Mouse (Mus musculus): ENCODE measurements around the gene Epha6.
"Not testable (repeated sequence)": the region's sequence is repeated elsewhere in the genome, so short reads cannot be mapped to it uniquely, and the experiment has no call there.

The Epha6 gene

DNA sequence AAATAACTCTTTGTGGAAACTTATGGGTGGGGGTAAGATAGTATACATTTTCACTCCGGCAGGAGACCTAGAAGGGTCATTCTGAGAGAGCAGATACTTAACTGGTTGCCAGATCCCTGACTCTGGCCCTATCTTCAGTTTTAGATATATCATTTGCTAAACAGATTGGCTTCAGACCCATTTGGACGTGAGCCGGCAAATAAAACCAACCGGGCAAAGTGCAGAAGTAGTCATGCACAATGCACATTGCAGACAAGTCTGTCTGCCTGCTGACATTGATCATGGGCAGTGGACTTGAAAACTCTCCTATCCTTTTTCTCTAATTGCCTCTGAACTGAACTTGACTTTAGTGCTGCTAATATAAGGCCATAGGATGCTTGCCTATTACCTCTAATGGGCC is 681.6 kb downstream of the Epha6 start:
- no peak for DNase-seq (ENCODE audit: low spot score in 2 of 2)

DNA sequence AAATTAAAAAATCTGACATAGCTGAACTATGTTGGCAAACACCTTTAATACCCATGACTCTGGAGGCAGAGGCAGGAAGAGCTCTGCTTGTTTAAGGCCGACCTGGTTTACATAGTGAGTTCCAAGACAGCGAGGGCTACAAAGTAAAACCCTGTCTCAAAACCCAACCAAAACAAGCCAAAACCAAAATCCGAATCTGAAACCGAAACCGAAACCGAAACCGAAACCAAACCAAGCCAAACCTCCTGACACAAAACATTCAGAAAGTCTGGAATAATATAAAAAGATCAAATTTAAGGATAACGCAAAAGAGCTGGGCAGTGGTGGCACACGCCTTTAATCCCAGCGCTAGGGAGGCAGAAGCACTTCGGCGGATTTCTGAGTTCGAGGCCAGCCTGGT is 725.3 kb downstream of the Epha6 start:
- DNase-seq (ENCODE audit: low spot score in 2 of 2): no peak

DNA sequence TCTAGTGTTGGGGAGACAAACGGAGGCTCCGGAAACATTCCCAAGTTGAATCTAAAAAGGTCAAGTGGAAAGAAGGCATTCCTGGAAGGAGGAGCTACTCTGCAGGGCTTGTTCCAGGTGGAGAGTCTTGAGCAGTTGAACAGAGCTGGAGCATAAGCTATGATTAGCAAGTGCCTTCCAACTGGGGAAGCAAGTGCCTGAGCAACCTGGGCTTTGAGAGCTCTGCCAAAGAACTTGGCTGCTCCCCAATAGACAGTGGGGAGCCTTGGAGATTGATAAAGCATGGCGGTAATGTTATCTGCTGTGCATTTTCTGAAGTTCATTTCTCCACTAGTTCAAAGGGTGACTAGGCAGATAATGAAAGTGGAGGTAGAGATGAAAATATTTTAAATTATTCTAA is 733.5 kb downstream of the Epha6 start:
- no peak for DNase-seq (ENCODE audit: low spot score in 2 of 2)

DNA sequence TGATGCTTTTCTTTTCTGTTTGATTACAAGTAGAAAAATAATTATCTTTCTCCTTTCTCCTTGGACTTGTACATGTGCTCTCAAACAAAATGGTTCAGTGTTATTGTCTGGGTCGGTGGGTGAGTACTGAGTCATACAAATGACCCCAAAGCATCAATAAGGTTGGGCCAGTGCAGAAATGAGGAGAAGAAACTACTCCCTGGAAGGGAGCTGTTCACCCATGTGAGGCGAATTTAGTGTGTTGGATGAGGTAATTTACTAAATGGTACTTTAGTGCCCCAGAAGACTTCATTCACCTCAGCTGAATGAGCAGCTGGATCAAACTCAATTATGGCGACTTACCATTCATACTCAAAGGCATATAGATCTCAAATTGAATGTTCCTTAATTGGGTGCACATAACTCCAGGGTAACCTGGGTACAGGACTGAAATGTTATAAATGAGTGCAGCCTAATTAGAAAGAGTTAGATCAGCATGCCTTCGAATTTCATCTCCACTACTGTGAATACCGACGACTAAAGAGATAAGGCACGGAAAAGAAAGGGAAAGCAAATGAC is 751.1 kb downstream of the Epha6 start:
- DNase-seq (ENCODE audit: low spot score in 2 of 2): no peak

DNA sequence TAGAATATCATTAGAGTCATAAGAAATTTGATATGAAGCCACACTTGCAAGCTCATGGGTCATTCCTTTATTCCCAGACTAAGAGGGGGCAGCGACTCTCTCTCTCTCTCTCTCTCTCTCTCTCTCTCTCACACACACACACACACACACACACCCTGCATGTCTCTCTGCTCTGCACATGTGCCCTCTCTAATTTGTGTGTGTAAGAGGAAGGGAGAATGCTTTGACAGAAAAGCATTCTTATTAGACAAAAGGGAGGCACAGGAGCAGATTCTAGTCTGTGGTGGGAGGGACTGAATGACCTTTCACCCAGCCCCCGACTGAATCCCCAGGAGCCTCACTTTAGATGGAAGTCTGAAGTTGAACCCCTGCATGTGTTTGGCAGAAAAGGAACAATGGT is 752.6 kb downstream of the Epha6 start:
- no peak for DNase-seq (ENCODE audit: low spot score in 2 of 2)

DNA sequence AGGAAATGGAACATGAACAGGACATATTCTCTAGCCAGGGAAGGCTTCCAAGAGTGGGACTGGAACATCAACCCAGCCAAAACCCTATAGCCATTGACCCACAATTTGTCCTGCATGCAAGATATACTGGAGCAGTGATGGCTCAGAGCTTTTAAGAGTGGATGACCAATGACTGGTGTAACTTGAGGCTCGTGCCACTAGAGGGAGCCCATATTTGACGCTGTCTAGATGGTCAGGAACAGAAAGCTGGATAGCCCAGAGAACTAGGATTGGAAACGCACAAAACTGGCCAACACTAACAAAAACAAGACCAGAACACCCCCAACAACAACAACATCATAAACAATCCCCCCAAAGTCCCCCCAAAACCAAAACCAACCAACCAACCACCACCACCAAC is 758.8 kb downstream of the Epha6 start:
- no peak for DNase-seq (ENCODE audit: low spot score in 2 of 2)

DNA sequence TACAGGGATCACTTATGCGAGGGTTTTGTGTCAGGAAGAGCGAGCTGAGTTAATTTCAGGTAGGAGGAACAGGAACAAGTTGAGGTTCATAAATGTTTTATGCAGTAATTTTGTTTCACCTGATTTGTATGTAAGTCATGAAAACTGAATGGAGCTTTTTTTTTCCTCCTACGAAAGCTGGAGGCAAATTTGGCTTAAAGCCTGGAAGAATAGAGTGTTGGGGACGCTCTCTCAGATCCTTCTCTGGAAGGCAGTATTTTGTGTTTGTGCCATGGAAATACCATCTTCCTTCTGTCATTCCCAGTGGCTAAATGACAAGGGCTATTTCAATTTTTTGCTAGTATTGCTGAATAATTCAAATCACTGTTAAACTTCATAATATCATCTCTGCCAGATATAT is 768.6 kb downstream of the Epha6 start:
- DNase-seq (ENCODE audit: low spot score in 2 of 2): no peak

DNA sequence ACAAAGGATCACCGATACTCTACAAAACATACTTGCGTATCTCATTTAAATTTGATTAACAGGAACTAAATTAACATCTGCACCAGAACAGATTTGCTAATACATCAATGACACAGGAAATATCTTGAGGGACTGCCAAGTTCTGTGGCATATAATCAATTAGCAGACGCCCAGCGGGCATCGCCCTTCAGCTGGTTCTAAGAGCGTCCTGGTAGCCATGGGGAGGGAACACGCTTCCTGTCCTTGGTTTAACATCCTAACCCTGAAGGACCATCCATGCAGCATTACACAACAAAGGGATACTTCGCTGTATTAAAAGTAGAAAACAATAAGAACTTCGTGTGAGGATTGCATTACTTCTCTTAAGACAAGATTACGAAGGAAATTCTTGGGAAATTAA is 769.0 kb downstream of the Epha6 start:
- DNase-seq (ENCODE audit: low spot score in 2 of 2): no peak

DNA sequence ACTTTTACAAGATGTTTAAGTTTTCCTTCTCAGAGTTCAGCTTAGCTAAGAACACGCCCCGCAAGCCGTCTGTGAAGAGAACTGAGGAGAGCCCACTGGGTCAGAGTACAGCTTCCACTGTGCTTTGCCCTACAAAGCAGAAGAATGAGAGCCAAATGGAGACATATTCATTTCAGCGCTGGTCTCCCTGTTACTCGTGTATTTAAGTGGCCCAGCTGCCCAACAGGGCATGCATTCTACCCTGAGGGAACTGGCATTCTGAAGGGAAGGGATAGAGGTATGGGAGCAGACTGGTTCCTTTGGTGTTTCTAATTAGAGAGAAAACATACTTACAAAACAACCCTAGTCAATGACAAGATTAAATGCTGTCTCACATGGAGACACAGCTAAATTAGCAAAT is 772.9 kb downstream of the Epha6 start:
- DNase-seq (ENCODE audit: low spot score in 2 of 2): no peak

DNA sequence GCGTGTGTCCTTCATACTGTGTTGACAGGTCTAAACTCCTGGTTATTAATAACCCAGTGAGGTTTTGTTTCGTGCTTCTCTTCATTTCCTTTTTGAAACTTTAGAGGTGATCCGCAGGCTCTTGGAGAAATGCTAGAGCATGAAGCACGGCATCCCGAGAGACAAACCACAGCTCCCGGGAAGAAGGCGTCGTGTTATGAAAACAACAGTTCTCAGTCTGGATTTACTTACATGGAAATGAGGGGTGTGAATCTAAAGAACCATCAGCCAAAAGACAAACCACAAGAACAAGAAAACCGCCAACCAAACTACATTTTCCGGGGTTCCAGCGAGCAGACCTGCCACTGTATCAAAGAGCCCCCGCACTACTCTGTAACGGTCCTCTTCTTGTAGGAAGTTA is 775.7 kb downstream of the Epha6 start:
- no peak for DNase-seq (ENCODE audit: low spot score in 2 of 2)

DNA sequence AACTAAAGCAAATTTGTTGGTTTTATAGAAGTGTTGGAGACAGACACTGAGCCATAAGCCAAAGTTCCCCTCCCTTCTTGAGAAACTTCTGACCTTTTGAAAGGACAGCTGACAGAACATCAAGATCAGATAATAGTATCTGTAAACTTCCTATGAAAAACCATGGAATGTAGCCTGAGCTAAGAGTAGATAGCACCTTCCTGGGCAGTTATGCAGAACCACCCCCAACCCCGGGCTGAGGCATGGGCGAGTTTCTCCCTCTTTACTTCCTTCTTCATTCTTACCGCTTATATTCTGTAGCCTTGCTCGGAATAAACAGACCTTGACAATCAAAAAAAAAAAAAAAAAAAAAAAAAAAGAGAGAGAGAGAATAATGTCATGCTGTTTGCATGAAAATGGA is 805.5 kb downstream of the Epha6 start:
- DNase-seq (ENCODE audit: low spot score in 2 of 2): not testable (repeated sequence)

DNA sequence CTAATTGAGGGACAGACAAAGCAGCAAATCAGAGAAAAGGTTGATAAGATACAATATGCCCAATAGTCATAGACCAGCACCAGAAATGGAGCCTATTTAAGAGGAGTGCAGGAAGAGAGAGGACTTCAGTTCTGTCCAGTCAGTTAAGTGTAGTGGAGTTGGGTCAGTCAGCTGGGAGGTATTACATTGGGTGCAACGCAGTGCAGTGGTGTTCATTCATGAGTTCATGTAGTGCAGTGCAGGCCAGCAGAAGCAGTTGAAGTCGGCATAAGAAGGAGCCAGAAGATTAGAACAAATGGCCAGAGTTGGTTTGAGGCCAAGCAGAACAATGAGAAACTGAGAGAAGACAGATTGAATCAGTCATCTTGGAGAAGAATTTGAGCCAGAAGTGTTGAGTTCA is 833.0 kb downstream of the Epha6 start:
- no peak for DNase-seq (ENCODE audit: low spot score in 2 of 2)

DNA sequence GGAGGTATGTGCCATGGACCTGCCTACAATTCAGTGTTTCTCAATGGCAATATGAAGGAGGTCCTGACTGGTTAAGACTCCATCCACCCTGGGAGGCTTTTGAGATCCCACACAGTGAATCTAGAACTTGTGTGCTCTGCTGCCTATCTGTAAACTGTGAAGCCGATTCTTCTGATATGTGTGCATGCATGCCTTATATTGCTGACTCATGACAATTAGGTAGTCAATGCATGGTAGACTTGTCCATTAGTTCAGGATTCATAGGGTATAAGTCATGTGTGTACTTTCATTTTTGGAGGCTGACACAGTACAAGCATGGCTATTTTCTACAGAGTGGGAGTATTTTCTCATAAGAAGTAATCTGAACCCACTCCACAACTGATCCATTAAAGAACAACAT is 834.9 kb downstream of the Epha6 start:
- DNase-seq (ENCODE audit: low spot score in 2 of 2): no peak

DNA sequence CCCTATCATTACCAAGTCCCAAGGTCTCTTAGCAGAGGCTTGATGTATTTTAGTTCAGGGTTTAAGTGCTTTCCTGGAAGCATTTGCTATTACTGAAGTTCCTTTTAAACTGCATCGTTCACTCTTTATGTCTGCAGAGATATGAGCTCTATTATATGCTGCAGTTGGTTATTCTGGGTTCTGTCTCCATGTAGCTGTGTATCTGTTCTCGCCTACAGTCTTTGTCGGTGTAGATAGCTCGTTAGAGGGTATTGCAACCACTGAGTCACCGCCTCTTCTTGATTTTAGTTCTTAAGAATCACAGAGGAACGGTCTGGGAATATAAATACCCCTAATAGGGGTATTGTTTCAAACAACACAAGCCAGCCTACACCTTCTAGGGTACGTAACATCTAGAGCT is 835.4 kb downstream of the Epha6 start:
- no peak for DNase-seq (ENCODE audit: low spot score in 2 of 2)

DNA sequence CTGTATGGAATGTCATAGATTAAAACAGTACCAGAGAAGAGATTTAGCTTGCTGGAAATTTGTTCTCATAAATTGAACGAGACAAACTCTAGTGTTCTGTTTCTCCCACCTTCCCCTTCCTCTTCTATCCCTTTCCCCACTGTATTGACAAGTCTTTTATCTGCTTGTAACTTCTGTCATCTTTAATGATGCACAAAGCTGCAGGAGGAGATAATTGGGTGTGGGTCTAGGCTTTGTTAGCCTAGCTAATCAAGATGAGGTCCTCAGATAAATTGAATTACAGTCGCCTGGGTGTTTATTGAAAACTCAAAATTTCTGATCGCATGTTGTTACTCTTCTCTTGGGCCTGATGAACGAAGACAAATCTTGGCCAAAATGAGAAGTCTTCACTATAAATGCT is 844.5 kb downstream of the Epha6 start:
- no peak for DNase-seq (ENCODE audit: low spot score in 2 of 2)

DNA sequence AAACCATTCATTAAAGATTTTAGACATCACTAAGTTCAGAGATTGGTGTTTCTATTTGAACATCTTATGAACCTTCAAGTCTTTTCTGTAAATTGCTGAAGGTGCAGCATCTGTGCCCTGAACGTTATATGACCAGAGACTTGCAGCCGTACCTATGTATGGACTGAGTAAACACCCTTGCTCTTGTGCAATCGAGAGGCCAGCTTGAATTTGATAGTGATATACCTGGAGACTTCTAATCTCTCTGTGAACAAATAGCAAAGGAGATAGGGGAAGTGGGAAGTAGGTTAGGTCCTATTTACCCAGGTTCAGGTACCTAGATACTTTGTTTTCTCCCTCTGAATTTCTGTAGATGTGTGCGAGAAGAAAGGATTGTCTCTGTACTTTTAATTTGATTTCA is 854.4 kb downstream of the Epha6 start:
- no peak for DNase-seq (ENCODE audit: low spot score in 2 of 2)

DNA sequence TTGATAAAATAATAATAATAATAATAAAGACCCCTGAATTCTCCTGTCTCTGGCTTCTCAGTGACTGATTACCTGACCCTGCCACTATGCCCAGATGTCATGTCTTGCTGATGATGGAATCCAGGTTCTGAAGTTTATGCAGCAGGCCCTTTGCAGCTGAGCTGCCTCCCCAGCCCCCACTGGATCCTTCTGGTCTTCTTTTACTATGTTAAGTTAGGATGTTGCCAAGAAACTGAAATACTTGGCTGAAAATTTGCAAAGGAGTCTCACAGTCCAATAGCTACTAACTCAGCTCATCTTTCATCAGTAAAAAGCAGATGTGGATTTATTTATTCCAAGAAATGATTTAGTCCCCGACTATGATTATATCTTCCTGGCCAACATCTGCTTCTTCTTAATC is 861.7 kb downstream of the Epha6 start:
- DNase-seq (ENCODE audit: low spot score in 2 of 2): no peak

DNA sequence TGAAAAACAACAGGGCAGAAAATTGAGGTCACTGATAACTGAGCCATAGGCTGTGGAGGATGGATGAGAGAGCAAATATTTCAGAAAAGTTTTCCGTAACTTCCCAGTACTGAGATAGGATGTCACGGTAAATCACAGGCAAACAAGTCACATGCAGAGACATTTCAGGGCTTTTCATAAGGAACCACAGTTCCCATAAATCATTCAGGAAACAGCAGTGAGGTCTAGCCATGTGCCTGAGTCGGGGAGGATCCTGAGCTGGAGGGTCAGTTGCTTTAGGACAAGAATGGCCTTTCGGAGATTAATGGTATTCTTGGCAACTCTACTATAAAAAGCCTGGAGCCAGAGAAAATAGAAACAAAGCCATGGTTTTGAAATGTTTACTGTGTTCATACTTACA is 889.8 kb downstream of the Epha6 start:
- DNase-seq (ENCODE audit: low spot score in 2 of 2): no peak

DNA sequence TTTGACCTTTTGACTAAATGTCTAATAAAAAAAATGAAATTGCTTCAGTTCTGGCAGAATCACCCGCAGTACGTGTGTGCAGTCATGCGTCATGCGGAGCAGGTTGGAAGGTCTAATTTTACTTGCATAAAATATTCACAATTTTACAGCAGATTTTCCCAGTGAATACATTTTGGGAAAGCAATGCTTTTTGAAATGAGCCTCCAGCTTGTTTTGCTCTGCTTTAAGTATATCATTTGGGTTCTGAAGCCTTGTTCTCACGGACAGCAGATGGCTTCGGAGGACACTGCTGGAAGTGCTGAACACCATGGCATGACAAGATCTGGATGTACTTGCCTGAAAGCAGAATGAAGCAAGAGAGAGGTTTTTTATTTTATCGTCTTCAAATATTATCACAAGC is 912.1 kb downstream of the Epha6 start:
- no peak for DNase-seq (ENCODE audit: low spot score in 2 of 2)

DNA sequence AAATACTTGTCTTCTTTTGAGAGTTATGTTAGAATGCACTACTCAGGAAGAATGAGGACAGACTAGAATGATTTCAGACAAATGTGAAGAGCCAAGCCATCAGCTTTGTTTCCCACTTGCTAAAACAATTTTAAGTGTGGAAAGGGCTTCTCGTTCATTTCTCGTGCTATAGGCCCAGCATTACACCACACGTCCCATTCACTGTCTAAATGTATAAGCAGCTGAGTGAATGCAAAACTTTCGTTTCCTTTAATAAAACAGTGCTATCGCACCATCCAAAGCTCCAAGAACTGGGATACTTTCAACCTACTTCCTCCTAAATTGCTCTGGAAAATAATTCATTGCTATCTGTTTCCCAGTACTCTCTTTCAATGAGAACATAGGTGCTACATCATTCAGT is 916.2 kb downstream of the Epha6 start:
- no peak for DNase-seq (ENCODE audit: low spot score in 2 of 2)

DNA sequence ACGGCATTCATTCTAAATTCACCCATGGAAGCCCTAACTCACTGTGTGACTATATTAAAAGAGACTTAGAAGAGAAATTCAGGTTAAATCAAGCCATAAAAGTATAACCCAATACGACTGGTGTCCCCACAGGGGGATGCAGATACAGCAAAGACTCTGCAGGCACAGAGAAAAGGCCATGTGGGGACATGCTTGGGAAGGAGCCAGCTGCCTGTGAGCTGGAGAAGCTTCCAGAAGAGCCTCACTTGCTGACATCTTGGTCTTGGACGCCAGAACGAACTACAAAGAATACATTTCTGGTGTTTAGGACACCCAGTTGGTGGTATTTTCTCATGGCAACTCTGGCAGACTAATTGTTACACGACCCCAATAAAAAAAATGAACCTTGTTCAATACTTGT is 920.2 kb downstream of the Epha6 start:
- DNase-seq (ENCODE audit: low spot score in 2 of 2): no peak

DNA sequence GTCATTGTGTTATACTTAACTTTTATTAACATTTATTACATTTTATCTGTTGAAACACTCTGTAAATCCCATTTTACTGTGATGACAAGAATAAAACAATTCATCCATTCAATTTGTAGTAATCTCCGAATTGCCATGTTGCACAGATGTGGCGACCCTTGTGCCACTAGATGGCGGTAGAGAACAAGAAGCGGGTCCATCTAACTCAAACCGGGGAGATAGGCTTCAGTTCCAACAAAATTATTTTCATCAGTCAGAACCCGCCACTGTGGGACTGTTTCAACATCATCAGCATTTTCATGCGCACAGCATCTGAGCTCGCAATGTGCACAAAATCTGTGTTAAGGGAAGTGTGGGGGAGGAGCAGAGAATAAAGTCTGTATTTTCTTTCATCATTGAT is 921.9 kb downstream of the Epha6 start:
- peak in 1 of 2 experiments; percentile 67 for DNase-seq (ENCODE audit: low spot score in 2 of 2)

DNA sequence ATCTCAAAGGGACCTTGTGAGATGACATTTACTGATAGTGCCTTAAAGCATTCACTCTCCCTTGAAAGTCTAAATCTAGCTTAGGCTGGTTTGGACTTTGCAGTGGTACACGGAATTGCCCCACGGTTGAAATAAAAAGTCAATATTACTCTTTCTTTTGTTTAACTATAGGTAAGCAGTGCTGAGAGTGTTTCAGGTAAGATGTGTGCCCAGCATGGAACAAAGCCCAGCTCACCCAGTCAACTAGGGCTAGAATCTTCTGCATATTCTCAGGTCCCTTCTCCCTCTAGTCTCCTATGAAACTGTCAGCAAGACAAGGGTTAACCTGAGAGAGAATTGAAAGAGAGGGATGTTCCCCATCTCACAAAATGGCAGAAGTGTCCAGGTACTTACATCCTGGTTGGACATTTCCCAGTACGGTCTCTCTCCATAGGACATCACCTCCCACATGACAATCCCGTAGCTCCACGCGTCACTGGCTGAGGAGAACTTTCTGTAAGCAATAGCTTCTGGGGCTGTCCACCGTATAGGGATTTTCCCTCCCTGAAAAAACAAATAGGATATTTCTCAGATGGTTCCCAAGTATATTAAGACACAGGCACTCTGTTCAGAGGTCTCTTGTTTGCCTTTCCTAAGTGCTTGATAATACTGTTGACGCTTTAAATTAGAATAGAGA is 923.0 kb downstream of the Epha6 start:
- no peak for DNase-seq (ENCODE audit: low spot score in 2 of 2)

DNA sequence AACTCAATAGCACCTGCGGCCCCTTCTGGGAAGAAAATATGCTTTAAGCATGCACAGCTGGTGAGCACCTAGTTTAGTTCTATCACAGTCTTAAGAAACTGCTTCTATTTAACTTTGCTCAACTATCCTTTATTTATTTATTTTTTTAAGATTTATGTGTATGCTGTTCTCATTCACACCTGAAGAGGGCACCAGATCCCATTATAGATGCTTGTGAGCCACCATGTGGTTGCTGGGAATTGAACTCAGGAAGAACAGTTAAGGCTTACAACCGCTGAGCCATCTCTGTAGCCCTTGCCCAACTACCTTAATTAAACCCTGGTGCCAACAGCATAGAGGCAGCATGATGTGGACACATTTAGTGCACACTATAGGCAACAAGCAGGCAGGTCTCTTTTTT is 938.4 kb downstream of the Epha6 start:
- no peak for DNase-seq (ENCODE audit: low spot score in 2 of 2)

Measured in urinary bladder, postnatal 4 days (tissue).